Mouse (Mus musculus) adrenal gland, postnatal 14 days (tissue): Measurements from ENCODE around the gene Tro. TPM values are rescaled to one million over a fixed set of nuclear protein-coding genes. Genes with fewer than 3 reads are reported as not detected.

Experiments used
- DNase-seq: peaks from one replicate; pipeline ENCODE4 v3.0.0; 2021; ENCODE audit warnings: mixed read lengths
- long read RNA-seq, 2 experiments: library from polyadenylated mRNA; stranded (forward); transcript quantifications; one replicate each; pipeline ENCODE4 v2.0.0; 2021
- total RNA-seq: library from RNA; stranded (reverse); gene quantifications from 2 replicates; pipeline ENCODE4 v1.2.3, GENCODE M21; 2021

Gene Tro
- 11.7 and 11.9 TPM in 2 replicates for total RNA-seq
- long read RNA-seq, experiment 1, partial matches to known transcripts = 3 of 6 reads
- long read RNA-seq, experiment 1, other reads (novel, unspliced or antisense) = 3 of 6 reads
- long read RNA-seq, experiment 2, full-length matches to known transcripts = 3 of 8 reads
- long read RNA-seq, experiment 2, partial matches to known transcripts = 2 of 8 reads
- long read RNA-seq, experiment 2, other reads (novel, unspliced or antisense) = 3 of 8 reads

GRCm38 (mm10) chrX:150656908-150657796, at the start of gene Tro:
Gene Tro (minus strand): TSS chrX:150657583.
- DNase-seq = peak; percentile 26

- no peak for DNase-seq
Observed at GRCm38 (mm10) chrX:150677505-150677904, 20.1 kb upstream of the Tro start.

GRCm38 (mm10) chrX:150662809-150663208, 5.4 kb upstream of the Tro start:
- no peak for DNase-seq

- DNase-seq = no peak
Observed at GRCm38 (mm10) chrX:150657797-150658118, 375 bp upstream of the Tro start.

- DNase-seq = no peak
Observed at GRCm38 (mm10) chrX:150656122-150656907, 1.1 kb downstream of the Tro start.

- no peak for DNase-seq
Observed at GRCm38 (mm10) chrX:150636421-150636820, 21.0 kb downstream of the Tro start.

GRCm38 (mm10) chrX:150598882-150599281, 58.5 kb downstream of the Tro start:
- DNase-seq = peak; percentile 26

Other genes starting within 250 kb of the Tro start
- 20.5 and 24.2 TPM in 2 replicates for gene Tmem29, start 198.4 kb downstream of the Tro start, total RNA-seq
- 152 and 203 TPM in 2 replicates for gene Alas2, start 110.2 kb downstream of the Tro start, total RNA-seq
- 30.5 and 42.7 TPM in 2 replicates for gene Pfkfb1, start 69.4 kb downstream of the Tro start, total RNA-seq
- gene Apex2, start 67.7 kb downstream of the Tro start, total RNA-seq = 18.9 and 22.9 TPM in 2 replicates
- 91.0 and 103 TPM in 2 replicates for gene Maged2, start 156.8 kb upstream of the Tro start, total RNA-seq